Mouse (Mus musculus) heart, postnatal 0 days (tissue): ENCODE measurements at regions not wholly inside any gene's neighbourhood (a gene's known extent, or its start where the extent isn't known, plus 50 kb on each side); places are given as distances from the start of the nearest gene placed in this dataset.

ENCODE experiments used
- CTCF ChIP-seq: IDR thresholded peaks from 2 replicates; pipeline ENCODE4 v1.5.1; 2016; ENCODE audit warnings: antibody characterized with exemption, control low read depth, low read depth
- EP300 ChIP-seq: IDR thresholded peaks from 2 replicates; pipeline ENCODE4 v1.6.1; 2016; ENCODE audit warnings: antibody characterized with exemption, low read depth

GRCm38 (mm10) chr15:65308066-65308465 lies 293.4 kb upstream of the Gm21961 start:
- no peak for TF ChIP-seq EP300
- no peak for TF ChIP-seq CTCF
